Mouse (Mus musculus): ENCODE measurements around the gene Ifnar1.

DNA sequence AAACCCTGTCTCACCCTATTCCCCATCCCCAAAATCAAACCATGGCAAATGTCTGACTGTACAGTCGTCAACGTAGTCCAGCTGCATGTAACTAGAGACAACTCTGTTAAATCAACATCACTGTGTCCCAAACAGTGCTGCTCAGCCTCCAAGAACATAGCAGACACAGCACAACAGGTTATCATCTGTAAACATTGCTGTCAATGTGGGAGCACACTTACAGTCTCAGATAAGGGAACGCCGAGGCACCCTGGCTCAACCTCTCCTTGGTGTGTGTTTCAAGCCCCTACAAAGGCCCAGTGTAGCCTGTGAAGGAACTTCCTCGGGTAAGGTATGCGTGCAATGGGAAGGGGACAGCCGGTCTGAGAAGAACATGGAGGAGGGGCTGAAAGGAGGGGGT, 32.0 kb downstream of the Ifnar1 start:
- no peak for TF ChIP-seq POLR2A (IDR thresholded peaks at IDR 0.05; ENCODE audit: insufficient read length, low read depth)
- TF ChIP-seq MYOD1 (IDR thresholded peaks at IDR 0.05; ENCODE audit: control insufficient read depth in 1 of 3, insufficient read length in 2 of 3, low read depth in 2 of 3) = no peak
- TF ChIP-seq USF1 (IDR thresholded peaks at IDR 0.05; ENCODE audit: low read depth) = no peak
- no peak for TF ChIP-seq E2F4 (IDR thresholded peaks at IDR 0.05; ENCODE audit: insufficient read depth)
- TF ChIP-seq TCF12 (IDR thresholded peaks at IDR 0.05; ENCODE audit: insufficient read depth, poor library complexity, severe bottlenecking) = no peak
